Mouse (Mus musculus) neural tube, embryonic 14.5 days (tissue): ENCODE data around the gene Tomm6. TPM values are rescaled to one million over a fixed set of nuclear protein-coding genes. Genes with fewer than 3 reads are reported as not detected.

Experiments
- ATAC-seq: fragments of 200-750 bp; cut with Nextera tagmentation; 2 replicates; pipeline ENCODE4 v1.8.0; 2017; ENCODE audit warnings: low read depth, mild to moderate bottlenecking, moderate TSS enrichment, moderate library complexity
- H3K27ac ChIP-seq: fragments of 300-500 bp; sonication (generic); 2 replicates; pipeline ENCODE4 v1.5.1; 2014; ENCODE audit warnings: low read depth, mild to moderate bottlenecking, control low read depth, low read length, moderate library complexity, mixed read lengths
- H3K27me3 ChIP-seq: fragments of 300-500 bp; sonication (generic); 2 replicates; pipeline ENCODE4 v1.6.1; 2014; ENCODE audit warnings: low read length; ENCODE audit not compliant: control insufficient read depth, insufficient read depth
- H3K36me3 ChIP-seq: fragments of 300-500 bp; sonication (generic); 2 replicates; pipeline ENCODE4 v1.6.1; 2014; ENCODE audit warnings: low read length, mixed read lengths; ENCODE audit not compliant: control insufficient read depth, insufficient read depth
- H3K4me1 ChIP-seq: fragments of 300-500 bp; sonication (generic); 2 replicates; pipeline ENCODE4 v1.6.1; 2014; ENCODE audit warnings: low read length; ENCODE audit not compliant: control insufficient read depth, insufficient read depth
- H3K4me2 ChIP-seq: fragments of 300-500 bp; sonication (generic); 2 replicates; pipeline ENCODE4 v1.6.1; 2014; ENCODE audit warnings: mild to moderate bottlenecking, low read depth, low read length, control low read depth
- H3K4me3 ChIP-seq: fragments of 300-500 bp; sonication (generic); 2 replicates; pipeline ENCODE4 v1.5.1; 2014; ENCODE audit warnings: low read depth, low read length, control low read depth, mixed read lengths
- H3K9ac ChIP-seq: fragments of 300-500 bp; sonication (generic); replicated peaks from 2 replicates; pipeline ENCODE4 v1.6.1; 2014; ENCODE audit warnings: low read depth, mild to moderate bottlenecking, control low read depth, low read length, mixed read lengths
- H3K9me3 ChIP-seq: fragments of 300-500 bp; sonication (generic); 2 replicates; pipeline ENCODE4 v1.6.1; 2016; ENCODE audit warnings: low read length; ENCODE audit not compliant: control insufficient read depth
- WGBS: fragments of 180-500 bp; shearing (Covaris S2); extraction: QIAGEN DNeasy Blood & Tissue Kit; methylation state at CpG from one replicate; pipeline ENCODE4 v1.1.7; 2014; 5-methylcytosine and 5-hydroxymethylcytosine counted together
- polyA plus RNA-seq: library from polyadenylated mRNA; unstranded; fragments of >200 nt; fragmentation: Nextera tagmentation; extraction: Ambion mirVana; gene quantifications from 2 replicates; pipeline ENCODE4 v1.2.1, GENCODE M21; 2014

The Tomm6 gene
- polyA plus RNA-seq, 1 experiment from 2014 or later = 305 TPM

GRCm38 (mm10) chr17:47712889-47713571 is 24.8 kb upstream of the Tomm6 start:
- no peak overlapping the region for H3K9ac ChIP-seq
- H3K27ac ChIP-seq = no peak overlapping the region

GRCm38 (mm10) chr17:47711883-47712282 is 23.7 kb upstream of the Tomm6 start:
- Histone ChIP-seq H3K4me3 (no peak overlapping the region), H3K4me1 (no peaks in the 10 kb centered on the region), H3K27me3 (no peaks in the 10 kb centered on the region), H3K9me3 (no peaks in the 10 kb centered on the region), H3K27ac (no peak overlapping the region), H3K4me2 (no peak overlapping the region), H3K9ac (no peak overlapping the region), H3K36me3 (no peaks in the 10 kb centered on the region)
- 80% methylated on average over 6 of the region's 6 CpGs for whole genome bisulfite sequencing
- no peak for ATAC-seq

More at GRCm38 (mm10) chr17:47712889-47713571, 24.8 kb upstream of the Tomm6 start:
- Histone ChIP-seq H3K4me2 (no peak overlapping the region), H3K4me3 (no peak overlapping the region), H3K36me3 (no peaks in the 10 kb centered on the region), H3K27me3 (no peaks in the 10 kb centered on the region), H3K9me3 (no peaks in the 10 kb centered on the region), H3K4me1 (no peaks in the 10 kb centered on the region)
- ATAC-seq = no peak
- WGBS = 55% methylated on average over 9 of the region's 22 CpGs

GRCm38 (mm10) chr17:47710036-47710435 is 21.9 kb upstream of the Tomm6 start:
- no peak overlapping the region for H3K4me3 ChIP-seq
- H3K9me3 ChIP-seq = no peaks in the 10 kb centered on the region
- no peaks in the 10 kb centered on the region for H3K36me3 ChIP-seq
- no peaks in the 10 kb centered on the region for H3K4me1 ChIP-seq
- no peak overlapping the region for H3K4me2 ChIP-seq
- H3K9ac ChIP-seq = no peak overlapping the region
- H3K27ac ChIP-seq = no peak overlapping the region
- WGBS = 76% methylated on average over 3 of the region's 3 CpGs
- no peak for ATAC-seq
- H3K27me3 ChIP-seq = no peaks in the 10 kb centered on the region

- H3K27ac ChIP-seq = no peak overlapping the region
- H3K9ac ChIP-seq = no peak overlapping the region
- no peak overlapping the region for H3K4me3 ChIP-seq
- no peak overlapping the region for H3K4me2 ChIP-seq
- H3K4me1 ChIP-seq = no peaks in the 10 kb centered on the region
- no peaks in the 10 kb centered on the region for H3K9me3 ChIP-seq
- WGBS = 86% methylated on average over 4 of the region's 4 CpGs
- no peak for ATAC-seq
- no peaks in the 10 kb centered on the region for H3K36me3 ChIP-seq
- H3K27me3 ChIP-seq = no peaks in the 10 kb centered on the region
Measured at GRCm38 (mm10) chr17:47708972-47709371, 20.8 kb upstream of the Tomm6 start.

- WGBS = 84% methylated on average over 3 of the region's 3 CpGs
- ATAC-seq = no peak
- Histone ChIP-seq H3K9me3 (no peaks in the 10 kb centered on the region), H3K4me1 (no peaks in the 10 kb centered on the region), H3K27ac (no peak overlapping the region), H3K27me3 (no peaks in the 10 kb centered on the region), H3K4me2 (no peak overlapping the region), H3K4me3 (no peak overlapping the region), H3K9ac (no peak overlapping the region), H3K36me3 (0 out of 2 replicates have a peak, but pooled peaks cover 4% of the 10 kb centered on the region)
Measured at GRCm38 (mm10) chr17:47707961-47708360, 19.8 kb upstream of the Tomm6 start.

- no peaks in the 10 kb centered on the region for H3K4me1 ChIP-seq
- H3K27me3 ChIP-seq = no peaks in the 10 kb centered on the region; the same call in 1 of the 2 replicates
- no peak overlapping the region for H3K9ac ChIP-seq
- 57% methylated on average over 1 of the region's 1 CpGs for WGBS
- no peak overlapping the region for H3K4me2 ChIP-seq
- no peak overlapping the region for H3K27ac ChIP-seq
- H3K9me3 ChIP-seq = no peaks in the 10 kb centered on the region
- ATAC-seq = no peak
- peaks cover 9% of the 10 kb centered on the region; the same call in 1 of the 2 replicates for H3K36me3 ChIP-seq
- no peak overlapping the region for H3K4me3 ChIP-seq
Measured at GRCm38 (mm10) chr17:47706196-47706595, 18.0 kb upstream of the Tomm6 start.

GRCm38 (mm10) chr17:47704692-47705091 is 16.5 kb upstream of the Tomm6 start:
- Histone ChIP-seq H3K4me1 (no peaks in the 10 kb centered on the region), H3K4me3 (no peak overlapping the region), H3K4me2 (no peak overlapping the region), H3K9me3 (no peaks in the 10 kb centered on the region), H3K27me3 (no peaks in the 10 kb centered on the region; the same call in 1 of the 2 replicates), H3K36me3 (peaks cover 9% of the 10 kb centered on the region; the same call in 1 of the 2 replicates), H3K27ac (no peak overlapping the region), H3K9ac (no peak overlapping the region)
- WGBS = 74% methylated on average over 4 of the region's 4 CpGs
- no peak for ATAC-seq

- Histone ChIP-seq H3K9me3 (no peaks in the 10 kb centered on the region), H3K4me1 (no peaks in the 10 kb centered on the region), H3K9ac (no peak overlapping the region), H3K36me3 (peaks cover 9% of the 10 kb centered on the region; the same call in 1 of the 2 replicates), H3K27ac (no peak overlapping the region), H3K4me2 (no peak overlapping the region), H3K27me3 (no peaks in the 10 kb centered on the region; the same call in 1 of the 2 replicates), H3K4me3 (no peak overlapping the region)
- 24% methylated on average over 20 of the region's 20 CpGs for WGBS
- no peak for ATAC-seq
Measured at GRCm38 (mm10) chr17:47703556-47703955, 15.4 kb upstream of the Tomm6 start.

- Histone ChIP-seq H3K27ac (no peak overlapping the region), H3K9me3 (no peaks in the 10 kb centered on the region), H3K4me1 (no peaks in the 10 kb centered on the region), H3K9ac (no peak overlapping the region), H3K4me2 (no peak overlapping the region), H3K36me3 (peaks cover 9% of the 10 kb centered on the region; the same call in 1 of the 2 replicates), H3K4me3 (no peak overlapping the region), H3K27me3 (no peaks in the 10 kb centered on the region; the same call in 1 of the 2 replicates)
- ATAC-seq = no peak
- 42% methylated on average over 28 of the region's 28 CpGs for WGBS
Measured at GRCm38 (mm10) chr17:47702548-47703345, 14.6 kb upstream of the Tomm6 start.
